Mouse (Mus musculus): Measurements from ENCODE around the gene 1110008P14Rik.

1110008P14Rik gene

GRCm38 (mm10) chr2:32344056-32344455 is 37.7 kb downstream of the 1110008P14Rik start:
- no peak for DNase-seq (ENCODE audit: extremely low read depth, low read depth, low spot score)

- no peak for DNase-seq (ENCODE audit: extremely low read depth, low read depth, low spot score)
Observed at GRCm38 (mm10) chr2:32343351-32343671, 38.4 kb downstream of the 1110008P14Rik start.

- DNase-seq (ENCODE audit: extremely low read depth, low read depth, low spot score): no peak
Observed at GRCm38 (mm10) chr2:32342539-32343350, 39.0 kb downstream of the 1110008P14Rik start.

GRCm38 (mm10) chr2:32342039-32342438 is 39.7 kb downstream of the 1110008P14Rik start:
- no peak for DNase-seq (ENCODE audit: extremely low read depth, low read depth, low spot score)

GRCm38 (mm10) chr2:32341634-32341939 is 40.2 kb downstream of the 1110008P14Rik start:
- no peak for DNase-seq (ENCODE audit: extremely low read depth, low read depth, low spot score)

- no peak for DNase-seq (ENCODE audit: extremely low read depth, low read depth, low spot score)
Observed at GRCm38 (mm10) chr2:32340836-32341633, 40.7 kb downstream of the 1110008P14Rik start.

GRCm38 (mm10) chr2:32339912-32340642 is 41.7 kb downstream of the 1110008P14Rik start:
- DNase-seq (ENCODE audit: extremely low read depth, low read depth, low spot score): no peak

- DNase-seq (ENCODE audit: extremely low read depth, low read depth, low spot score): no peak
Observed at GRCm38 (mm10) chr2:32335888-32336287, 45.9 kb downstream of the 1110008P14Rik start.

GRCm38 (mm10) chr2:32332159-32332558 is 49.6 kb downstream of the 1110008P14Rik start:
- DNase-seq (ENCODE audit: extremely low read depth, low read depth, low spot score): no peak

GRCm38 (mm10) chr2:32329531-32329930 is 52.2 kb downstream of the 1110008P14Rik start:
- DNase-seq (ENCODE audit: extremely low read depth, low read depth, low spot score): no peak

- DNase-seq (ENCODE audit: extremely low read depth, low read depth, low spot score): no peak
Observed at GRCm38 (mm10) chr2:32328911-32329460, 52.8 kb downstream of the 1110008P14Rik start.

- DNase-seq (ENCODE audit: extremely low read depth, low read depth, low spot score): no peak
Observed at GRCm38 (mm10) chr2:32327200-32327599, 54.5 kb downstream of the 1110008P14Rik start.

All from fat pad, adult 2 months (tissue).